Mouse (Mus musculus) heart, embryonic 16.5 days (tissue): Measurements from ENCODE around the gene Ap3m1. TPM values are rescaled to one million over a fixed set of nuclear protein-coding genes. Genes with fewer than 3 reads are reported as not detected.

Experiments used
- ATAC-seq: fragments of 200-750 bp; cut with Nextera tagmentation; replicated peaks from 2 replicates; pipeline ENCODE4 v1.8.0; 2017; ENCODE audit warnings: moderate number of reproducible peaks; ENCODE audit not compliant: insufficient read depth, low FRiP score; ENCODE audit errors: extremely low read depth
- H3K27ac ChIP-seq: fragments of 300-500 bp; sonication (generic); 2 replicates; pipeline ENCODE4 v1.5.1; 2014; ENCODE audit warnings: mild to moderate bottlenecking, low read length, control low read depth, moderate library complexity
- H3K27me3 ChIP-seq: fragments of 300-500 bp; sonication (generic); 2 replicates; pipeline ENCODE4 v1.6.1; 2014; ENCODE audit warnings: low read length, mixed read lengths; ENCODE audit not compliant: control insufficient read depth, insufficient read depth
- H3K36me3 ChIP-seq: fragments of 300-500 bp; sonication (generic); 2 replicates; pipeline ENCODE4 v1.6.1; 2014; ENCODE audit not compliant: control insufficient read depth, insufficient read depth
- H3K4me1 ChIP-seq: fragments of 300-500 bp; sonication (generic); 2 replicates; pipeline ENCODE4 v1.6.1; 2014; ENCODE audit warnings: low read length, mixed read lengths; ENCODE audit not compliant: control insufficient read depth, insufficient read depth
- H3K4me2 ChIP-seq: fragments of 300-500 bp; sonication (generic); 2 replicates; pipeline ENCODE4 v1.6.1; 2014; ENCODE audit warnings: low read depth, mild to moderate bottlenecking, control low read depth, low read length
- H3K4me3 ChIP-seq: fragments of 300-500 bp; sonication (generic); 2 replicates; pipeline ENCODE4 v1.5.1; 2014; ENCODE audit warnings: mild to moderate bottlenecking, control low read depth, low read length
- H3K9ac ChIP-seq: fragments of 300-500 bp; sonication (generic); 2 replicates; pipeline ENCODE4 v1.6.1; 2014; ENCODE audit warnings: low read length, control low read depth
- H3K9me3 ChIP-seq: fragments of 300-500 bp; sonication (generic); replicated peaks from 2 replicates; pipeline ENCODE4 v1.6.1; 2016; ENCODE audit warnings: low read length; ENCODE audit not compliant: control insufficient read depth
- whole genome bisulfite sequencing: fragments of 180-500 bp; shearing (Covaris S2); extraction: QIAGEN DNeasy Blood & Tissue Kit; methylation state at CpG from one replicate; pipeline ENCODE4 v1.1.7; 2014; 5-methylcytosine and 5-hydroxymethylcytosine counted together
- polyA plus RNA-seq: library from polyadenylated mRNA; unstranded; fragments of >200 nt; fragmentation: Nextera tagmentation; extraction: Ambion mirVana; gene quantifications from 2 replicates; pipeline ENCODE4 v1.2.1, GENCODE M21; 2015

Ap3m1 gene
- polyA plus RNA-seq, 1 experiment from 2014 or later: 54.4 TPM

GRCm38 (mm10) chr14:21053586-21053985 is 1.3 kb upstream of the Ap3m1 start:
- H3K4me2 ChIP-seq: peak overlapping the region; percentile 97
- H3K9me3 ChIP-seq: no peaks in the 10 kb centered on the region
- no peaks in the 10 kb centered on the region for H3K36me3 ChIP-seq
- H3K4me1 ChIP-seq: peaks cover 16% of the 10 kb centered on the region
- H3K27ac ChIP-seq: no peak overlapping the region
- 46% methylated on average over 7 of the region's 7 CpGs for WGBS
- H3K27me3 ChIP-seq: no peaks in the 10 kb centered on the region
- peak overlapping the region; percentile 77 for H3K4me3 ChIP-seq
- ATAC-seq: no peak
- H3K9ac ChIP-seq: no peak overlapping the region; the same call in 1 of the 2 replicates

- peak overlapping the region; percentile 82 for H3K9ac ChIP-seq
- peaks cover 17% of the 10 kb centered on the region for H3K4me1 ChIP-seq
- H3K9me3 ChIP-seq: no peaks in the 10 kb centered on the region
- peak overlapping the region; percentile 95; the same call in 1 of the 2 replicates for H3K27ac ChIP-seq
- peak overlapping the region; percentile 77 for H3K4me3 ChIP-seq
- H3K36me3 ChIP-seq: no peaks in the 10 kb centered on the region
- no peak for ATAC-seq
- WGBS: 5% methylated on average over 8 of the region's 8 CpGs
- no peaks in the 10 kb centered on the region for H3K27me3 ChIP-seq
- peak overlapping the region; percentile 97 for H3K4me2 ChIP-seq
These were observed 843 bp upstream of the Ap3m1 start for GRCm38 (mm10) chr14:21053151-21053550.

GRCm38 (mm10) chr14:21052781-21053130 is 448 bp upstream of the Ap3m1 start:
- H3K9ac ChIP-seq: peak overlapping the region; percentile 82
- WGBS: under 1% methylated on average over 25 of the region's 25 CpGs
- peaks cover 19% of the 10 kb centered on the region for H3K4me1 ChIP-seq
- no peaks in the 10 kb centered on the region for H3K36me3 ChIP-seq
- peak overlapping the region; percentile 77 for H3K4me3 ChIP-seq
- peak; percentile 80 for ATAC-seq
- no peaks in the 10 kb centered on the region for H3K9me3 ChIP-seq
- peak overlapping the region; percentile 97 for H3K4me2 ChIP-seq
- H3K27me3 ChIP-seq: no peaks in the 10 kb centered on the region
- peak overlapping the region; percentile 95 for H3K27ac ChIP-seq

GRCm38 (mm10) chr14:21051380-21052111 is 762 bp downstream of the Ap3m1 start:
- Histone ChIP-seq H3K27ac (peak overlapping the region; percentile 95), H3K27me3 (no peaks in the 10 kb centered on the region), H3K4me2 (peak overlapping the region; percentile 97), H3K36me3 (no peaks in the 10 kb centered on the region), H3K9ac (peak overlapping the region; percentile 90), H3K9me3 (no peaks in the 10 kb centered on the region), H3K4me3 (peak overlapping the region; percentile 77), H3K4me1 (peaks cover 19% of the 10 kb centered on the region)
- WGBS: 6% methylated on average over 28 of the region's 28 CpGs
- 0 out of 2 replicates have a peak, but pooled peaks have one; percentile 1 for ATAC-seq

GRCm38 (mm10) chr14:21050734-21051133 is 1.6 kb downstream of the Ap3m1 start:
- no peak for ATAC-seq
- H3K27ac ChIP-seq: no peak overlapping the region
- H3K36me3 ChIP-seq: no peaks in the 10 kb centered on the region
- H3K4me1 ChIP-seq: peaks cover 19% of the 10 kb centered on the region
- H3K9ac ChIP-seq: no peak overlapping the region
- peak overlapping the region; percentile 97; the same call in 1 of the 2 replicates for H3K4me2 ChIP-seq
- 71% methylated on average over 3 of the region's 3 CpGs for WGBS
- H3K4me3 ChIP-seq: no peak overlapping the region
- no peaks in the 10 kb centered on the region for H3K27me3 ChIP-seq
- H3K9me3 ChIP-seq: no peaks in the 10 kb centered on the region

- Histone ChIP-seq H3K36me3 (peaks cover 3% of the 10 kb centered on the region; the same call in 1 of the 2 replicates), H3K27ac (no peak overlapping the region), H3K27me3 (no peaks in the 10 kb centered on the region), H3K4me3 (no peak overlapping the region), H3K9me3 (no peaks in the 10 kb centered on the region), H3K9ac (no peak overlapping the region), H3K4me2 (no peak overlapping the region), H3K4me1 (peaks cover 19% of the 10 kb centered on the region)
- no peak for ATAC-seq
These were observed 3.4 kb downstream of the Ap3m1 start for GRCm38 (mm10) chr14:21048879-21049278.

- no peak overlapping the region for H3K27ac ChIP-seq
- H3K27me3 ChIP-seq: no peaks in the 10 kb centered on the region
- no peak overlapping the region for H3K4me2 ChIP-seq
- no peak overlapping the region for H3K4me3 ChIP-seq
- peaks cover 3% of the 10 kb centered on the region; the same call in 1 of the 2 replicates for H3K36me3 ChIP-seq
- ATAC-seq: no peak
- H3K9me3 ChIP-seq: no peaks in the 10 kb centered on the region
- WGBS: 77% methylated on average over 2 of the region's 2 CpGs
- H3K4me1 ChIP-seq: peaks cover 14% of the 10 kb centered on the region
- H3K9ac ChIP-seq: no peak overlapping the region
These were observed 4.5 kb downstream of the Ap3m1 start for GRCm38 (mm10) chr14:21047840-21048239.

- no peak for ATAC-seq
- H3K4me1 ChIP-seq: peaks cover 3% of the 10 kb centered on the region; the same call in 1 of the 2 replicates
- 47% methylated on average over 4 of the region's 4 CpGs for WGBS
- no peak overlapping the region for H3K4me3 ChIP-seq
- no peaks in the 10 kb centered on the region for H3K9me3 ChIP-seq
- peaks cover 20% of the 10 kb centered on the region; the same call in 1 of the 2 replicates for H3K36me3 ChIP-seq
- H3K27ac ChIP-seq: peak overlapping the region; percentile 35; the same call in 1 of the 2 replicates
- H3K9ac ChIP-seq: no peak overlapping the region
- H3K4me2 ChIP-seq: no peak overlapping the region
- no peaks in the 10 kb centered on the region for H3K27me3 ChIP-seq
These were observed 12.7 kb downstream of the Ap3m1 start for GRCm38 (mm10) chr14:21039623-21040022.

- 58% methylated on average over 12 of the region's 12 CpGs for WGBS
- no peaks in the 10 kb centered on the region for H3K9me3 ChIP-seq
- peaks cover 22% of the 10 kb centered on the region for H3K36me3 ChIP-seq
- H3K27ac ChIP-seq: peak overlapping the region; percentile 35; the same call in 1 of the 2 replicates
- H3K27me3 ChIP-seq: no peaks in the 10 kb centered on the region
- H3K4me3 ChIP-seq: no peak overlapping the region
- no peak overlapping the region for H3K9ac ChIP-seq
- H3K4me1 ChIP-seq: peaks cover 3% of the 10 kb centered on the region; the same call in 1 of the 2 replicates
- H3K4me2 ChIP-seq: no peak overlapping the region
- no peak for ATAC-seq
These were observed 13.2 kb downstream of the Ap3m1 start for GRCm38 (mm10) chr14:21039077-21039476.
